Mouse (Mus musculus) limb, embryonic 14.5 days (tissue): Measurements from ENCODE around the gene Kif9. TPM values are rescaled to one million over a fixed set of nuclear protein-coding genes. Genes with fewer than 3 reads are reported as not detected.

Source experiments
- ATAC-seq: fragments of 200-750 bp; cut with Nextera tagmentation; 2 replicates; pipeline ENCODE4 v1.8.0; 2017; ENCODE audit warnings: low read depth, moderate number of reproducible peaks, moderate TSS enrichment; ENCODE audit not compliant: low FRiP score
- DNase-seq: peaks from one replicate; pipeline ENCODE4 v3.0.0-alpha.2; 2015; ENCODE audit warnings: low spot score
- H3K27ac ChIP-seq: fragments of 300-500 bp; sonication (generic); replicated peaks from 2 replicates; pipeline ENCODE4 v1.5.1; 2014; ENCODE audit warnings: low read depth, mild to moderate bottlenecking, low read length, moderate library complexity, mixed read lengths
- H3K27me3 ChIP-seq: fragments of 300-500 bp; sonication (generic); 2 replicates; pipeline ENCODE4 v1.6.1; 2014; ENCODE audit warnings: low read length, mixed read lengths; ENCODE audit not compliant: control insufficient read depth, insufficient read depth
- H3K36me3 ChIP-seq: fragments of 300-500 bp; sonication (generic); 2 replicates; pipeline ENCODE4 v1.6.1; 2014; ENCODE audit warnings: mild to moderate bottlenecking, low read length, moderate library complexity, mixed read lengths; ENCODE audit not compliant: control insufficient read depth, insufficient read depth
- H3K4me1 ChIP-seq: fragments of 300-500 bp; sonication (generic); 2 replicates; pipeline ENCODE4 v1.6.1; 2014; ENCODE audit warnings: antibody characterized with exemption, low read length, mixed read lengths; ENCODE audit not compliant: control insufficient read depth, insufficient read depth
- H3K4me2 ChIP-seq: fragments of 300-500 bp; sonication (generic); replicated peaks from 2 replicates; pipeline ENCODE4 v1.6.1; 2014; ENCODE audit warnings: low read depth, mild to moderate bottlenecking, low read length, moderate library complexity; ENCODE audit not compliant: severe bottlenecking
- H3K4me3 ChIP-seq: fragments of 300-500 bp; sonication (generic); replicated peaks from 2 replicates; pipeline ENCODE4 v1.5.1; 2014; ENCODE audit warnings: low read length
- H3K9ac ChIP-seq: fragments of 300-500 bp; sonication (generic); 2 replicates; pipeline ENCODE4 v1.6.1; 2014; ENCODE audit warnings: mild to moderate bottlenecking, low read depth, low read length, moderate library complexity; ENCODE audit not compliant: severe bottlenecking
- H3K9me3 ChIP-seq: fragments of 300-500 bp; sonication (generic); 2 replicates; pipeline ENCODE4 v1.6.1; 2016; ENCODE audit warnings: low read length; ENCODE audit not compliant: control insufficient read depth
- POLR2A ChIP-seq: fragments of 200-500 bp; IDR thresholded peaks from 2 replicates; pipeline ENCODE4 v1.8.0; 2012; ENCODE audit warnings: inconsistent platforms, mild to moderate bottlenecking, moderate library complexity, borderline replicate concordance; ENCODE audit not compliant: insufficient read depth, insufficient read length; ENCODE audit errors: extremely low read depth
- WGBS: fragments of 180-500 bp; shearing (Covaris S2); extraction: QIAGEN DNeasy Blood & Tissue Kit; methylation state at CpG from one replicate; pipeline ENCODE4 v1.1.7; 2014; 5-methylcytosine and 5-hydroxymethylcytosine counted together
- polyA plus RNA-seq, 2 experiments: library from polyadenylated mRNA; depleted of rRNA in 1 of 2; stranded (reverse) in 1 of 2; unstranded in 1 of 2; fragments of >200 nt; fragmentation: Nextera tagmentation in 1 of 2; extraction: Ambion mirVana in 1 of 2; gene quantifications; 2 replicates each; pipeline versions ENCODE4 v1.2.1 to v1.2.3; 2012 to 2014

Gene Kif9
- polyA plus RNA-seq, 2 experiments = 0.77 to 0.94 TPM

- no peak for TF ChIP-seq POLR2A
- Histone ChIP-seq H3K36me3 (peaks cover 62% of the 10 kb centered on the region), H3K27me3 (no peaks in the 10 kb centered on the region), H3K4me2 (no peak overlapping the region), H3K27ac (no peak overlapping the region), H3K4me3 (no peak overlapping the region), H3K9me3 (no peaks in the 10 kb centered on the region), H3K4me1 (no peaks in the 10 kb centered on the region), H3K9ac (no peak overlapping the region)
- DNase-seq (no peak), ATAC-seq (no peak)
- WGBS = 98% methylated on average over 19 of the region's 19 CpGs
These were observed 71.5 kb downstream of the Kif9 start for GRCm38 (mm10) chr9:110548261-110548660.

- no peak for ATAC-seq
- peaks cover 83% of the 10 kb centered on the region for H3K36me3 ChIP-seq
- H3K9ac ChIP-seq = no peak overlapping the region
- H3K27ac ChIP-seq = no peak overlapping the region
- no peak overlapping the region for H3K4me3 ChIP-seq
- H3K4me2 ChIP-seq = no peak overlapping the region
- no peaks in the 10 kb centered on the region for H3K4me1 ChIP-seq
- DNase-seq = no peak
- no peaks in the 10 kb centered on the region for H3K9me3 ChIP-seq
- TF ChIP-seq POLR2A = no peak
- H3K27me3 ChIP-seq = no peaks in the 10 kb centered on the region
These were observed 91.6 kb downstream of the Kif9 start for GRCm38 (mm10) chr9:110568309-110568708.

Other genes starting within 250 kb of the Kif9 start
- gene Cspg5, start 233.2 kb upstream of the Kif9 start, polyA plus RNA-seq (2012; rRNA removed) = 10.0 and 11.0 TPM in 2 replicates
- 6.4 and 7.6 TPM in 2 replicates for gene Cspg5, start 233.2 kb upstream of the Kif9 start, polyA plus RNA-seq (2014; fragmentation: Nextera tagmentation; extraction: Ambion mirVana)
- gene Elp6, start 171.8 kb upstream of the Kif9 start, polyA plus RNA-seq (2012; rRNA removed) = 36.1 and 43.4 TPM in 2 replicates
- 25.3 and 25.8 TPM in 2 replicates for gene Elp6, start 171.8 kb upstream of the Kif9 start, polyA plus RNA-seq (2014; fragmentation: Nextera tagmentation; extraction: Ambion mirVana)
- gene Scap, start 143.7 kb upstream of the Kif9 start, polyA plus RNA-seq (2012; rRNA removed) = 30.3 and 36.9 TPM in 2 replicates
- gene Scap, start 143.7 kb upstream of the Kif9 start, polyA plus RNA-seq (2014; fragmentation: Nextera tagmentation; extraction: Ambion mirVana) = 28.4 and 33.5 TPM in 2 replicates
- 44.5 and 53.2 TPM in 2 replicates for gene Ptpn23, start 68.7 kb upstream of the Kif9 start, polyA plus RNA-seq (2012; rRNA removed)
- gene Ptpn23, start 68.7 kb upstream of the Kif9 start, polyA plus RNA-seq (2014; fragmentation: Nextera tagmentation; extraction: Ambion mirVana) = 18.5 and 22.4 TPM in 2 replicates
- 1.5 and 3.8 TPM in 2 replicates for gene Ngp, start 57.2 kb upstream of the Kif9 start, polyA plus RNA-seq (2012; rRNA removed)
- 2.2 and 5.9 TPM in 2 replicates for gene Ngp, start 57.2 kb upstream of the Kif9 start, polyA plus RNA-seq (2014; fragmentation: Nextera tagmentation; extraction: Ambion mirVana)
- gene Klhl18, start 264 bp upstream of the Kif9 start, polyA plus RNA-seq (2012; rRNA removed) = 21.0 and 23.9 TPM in 2 replicates
- 11.0 and 11.7 TPM in 2 replicates for gene Klhl18, start 264 bp upstream of the Kif9 start, polyA plus RNA-seq (2014; fragmentation: Nextera tagmentation; extraction: Ambion mirVana)
- 86.3 and 86.5 TPM in 2 replicates for gene Setd2, start 55.6 kb downstream of the Kif9 start, polyA plus RNA-seq (2012; rRNA removed)
- 52.7 and 58.0 TPM in 2 replicates for gene Setd2, start 55.6 kb downstream of the Kif9 start, polyA plus RNA-seq (2014; fragmentation: Nextera tagmentation; extraction: Ambion mirVana)
- gene Nradd, start 147.5 kb downstream of the Kif9 start, polyA plus RNA-seq (2012; rRNA removed) = 40.0 and 53.8 TPM in 2 replicates
- 28.1 and 30.4 TPM in 2 replicates for gene Nradd, start 147.5 kb downstream of the Kif9 start, polyA plus RNA-seq (2014; fragmentation: Nextera tagmentation; extraction: Ambion mirVana)
- 8.4 and 9.4 TPM in 2 replicates for gene Nbeal2, start 177.2 kb downstream of the Kif9 start, polyA plus RNA-seq (2012; rRNA removed)
- gene Nbeal2, start 177.2 kb downstream of the Kif9 start, polyA plus RNA-seq (2014; fragmentation: Nextera tagmentation; extraction: Ambion mirVana) = 3.2 and 3.3 TPM in 2 replicates
- 72.2 and 83.8 TPM in 2 replicates for gene Ccdc12, start 179.5 kb downstream of the Kif9 start, polyA plus RNA-seq (2012; rRNA removed)
- gene Ccdc12, start 179.5 kb downstream of the Kif9 start, polyA plus RNA-seq (2014; fragmentation: Nextera tagmentation; extraction: Ambion mirVana) = 102 and 123 TPM in 2 replicates